Mouse (Mus musculus): ENCODE data around the gene H2-Q10. TPM values are rescaled to one million over a fixed set of nuclear protein-coding genes. Genes with fewer than 3 reads are reported as not detected.
"Not testable (repeated sequence)": the region's sequence is repeated elsewhere in the genome, so short reads cannot be mapped to it uniquely, and the experiment has no call there.

H2-Q10 gene
- polyA plus RNA-seq (2015; fragmentation: Nextera tagmentation; extraction: Ambion mirVana): 0.36 and 0.79 TPM in 2 replicates

GRCm38 (mm10) chr17:35469842-35470751, at the start of gene H2-Q10:
TSS of gene H2-Q10 (plus strand) at chr17:35470089.
- Histone ChIP-seq H3K27me3 (replicated peaks) (peaks cover 27% of the 10 kb centered on the region), H3K4me3 (replicated peaks) (peak within 1 kb of the TSS; percentile 42), H3K36me3 (no peaks in the 10 kb centered on the region), H3K4me2 (peak within 1 kb of the TSS; percentile 69), H3K27ac (replicated peaks) (no peak within 1 kb of the TSS), H3K9ac (replicated peaks) (0 out of 2 replicates have a peak within 1 kb of the TSS, but pooled peaks have one; percentile 7), H3K9me3 (replicated peaks) (no peaks in the 10 kb centered on the region), H3K4me1 (peaks cover 12% of the 10 kb centered on the region)
- ATAC-seq (ENCODE audit: low FRiP score): no peak
- 1% methylated on average over 80 of the region's 80 CpGs for WGBS

GRCm38 (mm10) chr17:35420206-35420810, 49.6 kb upstream of the H2-Q10 start:
- H3K36me3 ChIP-seq; ATAC-seq (ENCODE audit: low FRiP score); H3K4me1 ChIP-seq; H3K9me3 ChIP-seq (replicated peaks); H3K4me2 ChIP-seq; H3K9ac ChIP-seq (replicated peaks); H3K4me3 ChIP-seq (replicated peaks); H3K27ac ChIP-seq (replicated peaks): not testable (repeated sequence)
- H3K27me3 ChIP-seq (replicated peaks): peaks cover 15% of the 10 kb centered on the region
- WGBS: 19% methylated on average over 11 of the region's 11 CpGs

DNA sequence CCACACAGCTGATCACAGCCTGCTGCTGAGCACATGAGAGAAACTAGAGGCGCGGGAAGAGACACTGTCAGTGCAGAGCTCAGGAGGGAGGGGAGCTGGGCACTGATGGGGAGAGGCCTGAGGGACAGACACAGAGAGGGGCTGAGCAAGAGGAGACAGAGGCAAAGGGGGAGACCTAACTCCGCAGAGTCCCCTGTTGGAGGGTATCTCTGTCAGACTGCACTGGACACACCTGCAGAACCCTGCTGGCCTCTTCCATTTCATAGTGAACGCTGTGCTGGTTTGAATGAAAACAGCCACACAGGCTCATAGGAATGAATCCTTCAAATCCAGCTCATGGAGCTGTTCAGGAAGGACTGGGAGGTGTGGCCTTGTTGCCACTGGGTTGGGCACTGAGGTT, 48.6 kb upstream of the H2-Q10 start:
- H3K4me3 ChIP-seq (replicated peaks); H3K27ac ChIP-seq (replicated peaks); H3K36me3 ChIP-seq; ATAC-seq (ENCODE audit: low FRiP score); H3K9ac ChIP-seq (replicated peaks); H3K4me2 ChIP-seq; H3K9me3 ChIP-seq (replicated peaks); H3K4me1 ChIP-seq: not testable (repeated sequence)
- 92% methylated on average over 4 of the region's 4 CpGs for WGBS
- peaks cover 24% of the 10 kb centered on the region for H3K27me3 ChIP-seq (replicated peaks)

- not testable (repeated sequence) for H3K27ac ChIP-seq (replicated peaks); ATAC-seq (ENCODE audit: low FRiP score); H3K4me3 ChIP-seq (replicated peaks); H3K4me2 ChIP-seq; H3K9ac ChIP-seq (replicated peaks); H3K9me3 ChIP-seq (replicated peaks); H3K36me3 ChIP-seq; H3K4me1 ChIP-seq
- H3K27me3 ChIP-seq (replicated peaks): peaks cover 24% of the 10 kb centered on the region
- 92% methylated on average over 5 of the region's 5 CpGs for WGBS
Observed at GRCm38 (mm10) chr17:35422360-35422759, 47.5 kb upstream of the H2-Q10 start.

- WGBS: 80% methylated on average over 3 of the region's 3 CpGs
- H3K27me3 ChIP-seq (replicated peaks): peaks cover 24% of the 10 kb centered on the region
- not testable (repeated sequence) for H3K9ac ChIP-seq (replicated peaks); H3K36me3 ChIP-seq; H3K4me1 ChIP-seq; ATAC-seq (ENCODE audit: low FRiP score); H3K27ac ChIP-seq (replicated peaks); H3K4me3 ChIP-seq (replicated peaks); H3K4me2 ChIP-seq; H3K9me3 ChIP-seq (replicated peaks)
Observed at GRCm38 (mm10) chr17:35423131-35423810, 46.6 kb upstream of the H2-Q10 start.

DNA sequence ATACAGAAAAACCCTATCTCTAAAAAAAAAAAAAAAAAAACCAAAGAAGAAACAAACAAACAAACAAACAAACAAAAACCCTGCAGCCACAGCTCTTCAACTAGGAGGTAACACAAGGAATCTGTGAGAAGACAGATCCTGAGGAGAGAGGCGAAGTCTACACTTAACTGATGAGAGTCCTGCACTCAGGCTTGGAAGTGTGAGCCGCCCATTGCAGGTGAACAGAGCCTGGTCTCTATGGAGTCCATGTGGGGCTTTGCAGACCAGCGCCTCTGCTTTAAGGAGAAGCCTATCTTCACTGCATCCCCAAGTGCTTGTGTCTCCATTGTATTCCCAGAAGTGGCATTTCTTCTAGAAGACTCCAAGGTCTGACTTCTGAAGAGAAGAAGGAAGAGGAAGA, 45.8 kb upstream of the H2-Q10 start:
- not testable (repeated sequence) for ATAC-seq (ENCODE audit: low FRiP score)

DNA sequence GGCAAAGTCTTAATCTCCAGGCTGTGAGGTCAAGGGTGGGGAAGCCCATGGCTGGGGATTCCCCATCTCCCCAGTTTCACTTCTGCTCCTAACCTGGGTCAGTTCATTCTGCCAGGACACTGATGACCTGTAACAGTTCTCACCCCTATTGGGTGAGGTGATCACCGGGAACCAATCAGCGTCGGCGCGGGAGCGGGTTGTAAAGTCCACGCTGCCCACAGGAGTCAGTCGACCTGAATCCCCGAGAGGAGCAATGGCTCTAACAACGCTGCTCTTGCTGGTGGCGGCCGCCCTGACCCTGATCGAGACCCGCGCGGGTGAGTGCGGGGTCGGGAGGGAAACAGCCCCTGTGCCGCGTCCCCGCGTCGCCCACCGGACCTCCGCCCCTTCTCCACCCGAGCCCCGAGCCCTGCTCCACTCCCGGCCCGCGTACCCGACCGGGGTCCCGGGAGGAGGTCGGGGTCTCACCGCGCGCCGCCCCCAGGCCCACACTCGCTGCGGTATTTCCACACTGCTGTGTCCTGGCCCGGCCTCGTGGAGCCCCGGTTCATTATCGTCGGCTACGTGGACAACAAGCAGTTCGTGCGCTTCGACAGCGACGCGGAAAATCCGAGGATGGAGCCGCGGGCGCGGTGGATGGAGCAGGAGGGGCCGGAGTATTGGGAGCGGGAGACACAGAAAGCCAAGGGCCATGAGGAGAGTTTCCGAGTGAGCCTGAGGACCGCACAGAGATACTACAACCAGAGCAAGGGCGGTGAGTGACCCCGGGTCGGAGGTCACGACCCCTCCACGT, 45.1 kb upstream of the H2-Q10 start, which contains the start of gene H2-Q6:
H2-Q6 (plus strand) TSS at position 227 of the 793 bp plus-strand sequence.
- peak; percentile 66 for ATAC-seq (ENCODE audit: low FRiP score)
- 0 out of 2 replicates have a peak within 1 kb of the TSS, but pooled peaks have one; percentile 8 for H3K9ac ChIP-seq (replicated peaks)
- not testable (repeated sequence) for H3K9me3 ChIP-seq (replicated peaks); H3K27ac ChIP-seq (replicated peaks); H3K4me1 ChIP-seq; H3K36me3 ChIP-seq
- H3K4me3 ChIP-seq (replicated peaks): peak within 1 kb of the TSS; percentile 35
- WGBS: 2% methylated on average over 61 of the region's 66 CpGs
- H3K4me2 ChIP-seq: peak within 1 kb of the TSS; percentile 58
- peaks cover 32% of the 10 kb centered on the region for H3K27me3 ChIP-seq (replicated peaks)

More for the DNA sequence above, 45.8 kb upstream of the H2-Q10 start:
- WGBS: 95% methylated on average over 3 of the region's 3 CpGs
- not testable (repeated sequence) for H3K9ac ChIP-seq (replicated peaks); H3K36me3 ChIP-seq; H3K4me2 ChIP-seq; H3K4me3 ChIP-seq (replicated peaks); H3K9me3 ChIP-seq (replicated peaks); H3K27ac ChIP-seq (replicated peaks); H3K4me1 ChIP-seq
- H3K27me3 ChIP-seq (replicated peaks): peaks cover 27% of the 10 kb centered on the region

GRCm38 (mm10) chr17:35425474-35425873, 44.4 kb upstream of the H2-Q10 start:
- not testable (repeated sequence) for H3K27ac ChIP-seq (replicated peaks); H3K36me3 ChIP-seq; H3K9me3 ChIP-seq (replicated peaks); H3K9ac ChIP-seq (replicated peaks); H3K4me1 ChIP-seq
- Histone ChIP-seq H3K4me3 (replicated peaks) (peak overlapping the region; percentile 35), H3K27me3 (replicated peaks) (peaks cover 32% of the 10 kb centered on the region), H3K4me2 (peak overlapping the region; percentile 58)
- WGBS: 19% methylated on average over 28 of the region's 28 CpGs
- ATAC-seq (ENCODE audit: low FRiP score): peak; percentile 39; the same call in 1 of the 2 replicates

GRCm38 (mm10) chr17:35428883-35429282, 41.0 kb upstream of the H2-Q10 start:
- H3K36me3 ChIP-seq; ATAC-seq (ENCODE audit: low FRiP score); H3K4me1 ChIP-seq; H3K4me2 ChIP-seq; H3K4me3 ChIP-seq (replicated peaks); H3K27ac ChIP-seq (replicated peaks); H3K9ac ChIP-seq (replicated peaks); H3K9me3 ChIP-seq (replicated peaks): not testable (repeated sequence)
- whole genome bisulfite sequencing: 91% methylated on average over 6 of the region's 6 CpGs
- peaks cover 26% of the 10 kb centered on the region for H3K27me3 ChIP-seq (replicated peaks)

DNA sequence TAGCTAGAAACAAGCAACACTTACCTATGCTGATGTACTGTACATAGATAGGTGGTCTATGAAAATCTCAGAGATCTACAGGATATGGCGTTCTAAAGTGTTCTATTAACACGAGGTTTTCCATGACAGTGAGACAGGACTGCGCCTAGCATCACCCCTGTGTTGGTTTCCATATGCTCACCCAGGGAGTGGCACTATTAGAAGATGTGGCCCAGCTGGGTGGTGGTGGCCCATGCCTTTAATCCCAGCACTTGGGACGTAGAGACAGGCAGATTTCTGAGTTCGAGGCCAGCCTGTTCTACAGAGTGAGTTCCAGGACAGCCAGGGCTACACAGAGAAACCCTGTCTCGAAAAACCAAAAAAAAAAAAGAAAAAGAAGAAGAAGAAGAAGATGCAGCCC, 39.2 kb upstream of the H2-Q10 start:
- 90% methylated on average over 6 of the region's 6 CpGs for WGBS
- H3K36me3 ChIP-seq; H3K9ac ChIP-seq (replicated peaks); H3K9me3 ChIP-seq (replicated peaks); H3K4me1 ChIP-seq; H3K4me3 ChIP-seq (replicated peaks); ATAC-seq (ENCODE audit: low FRiP score); H3K4me2 ChIP-seq; H3K27ac ChIP-seq (replicated peaks): not testable (repeated sequence)
- H3K27me3 ChIP-seq (replicated peaks): peaks cover 15% of the 10 kb centered on the region

DNA sequence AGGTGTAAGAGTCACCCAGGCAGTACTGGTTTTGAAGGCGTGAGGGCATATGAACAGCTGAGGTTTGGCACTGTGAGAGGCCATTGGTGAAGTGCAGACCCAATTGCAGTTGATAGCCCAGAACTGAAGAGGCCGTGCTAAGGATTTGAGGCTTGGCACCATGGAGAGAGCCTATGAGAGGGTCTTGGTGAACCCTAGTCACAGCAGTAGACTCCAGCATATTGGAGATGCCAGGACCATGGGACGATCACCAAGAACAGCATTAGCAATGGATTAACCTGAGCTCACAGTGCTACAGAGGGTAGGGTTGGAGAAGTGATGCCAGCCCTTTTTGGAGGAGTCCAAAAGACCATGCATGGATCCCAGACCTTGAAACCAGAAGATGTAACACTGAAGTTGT, 37.7 kb upstream of the H2-Q10 start:
- H3K27ac ChIP-seq (replicated peaks); H3K36me3 ChIP-seq; H3K4me3 ChIP-seq (replicated peaks); H3K9me3 ChIP-seq (replicated peaks); H3K4me2 ChIP-seq; H3K4me1 ChIP-seq; H3K27me3 ChIP-seq (replicated peaks); H3K9ac ChIP-seq (replicated peaks); ATAC-seq (ENCODE audit: low FRiP score): not testable (repeated sequence)
- WGBS: 92% methylated on average over 3 of the region's 3 CpGs

All from neural tube, embryonic 15.5 days (tissue).